Mouse (Mus musculus): ENCODE data around the gene Usp53.

DNA sequence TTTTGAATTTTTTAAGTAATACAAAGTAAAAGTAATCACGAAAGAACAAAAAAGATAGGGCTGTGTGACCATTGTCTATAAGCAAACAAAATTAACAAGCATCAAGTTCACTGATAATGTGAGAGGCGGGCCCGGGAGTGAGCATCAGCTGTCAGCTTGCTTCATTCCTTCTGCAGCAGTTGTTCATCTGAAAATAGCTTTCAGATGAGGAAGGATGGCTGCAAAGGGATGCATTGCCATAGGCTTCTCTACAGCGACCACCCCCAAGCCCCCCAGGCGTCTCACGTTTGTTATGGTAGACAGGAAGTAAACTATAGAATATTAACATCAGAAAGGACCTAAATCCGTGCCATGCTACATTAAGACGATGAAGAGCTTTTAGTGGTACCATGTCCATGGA lies 49.5 kb upstream of the Usp53 start:
- TF ChIP-seq CTCF (IDR thresholded peaks at IDR 0.05; ENCODE audit: control insufficient read depth, insufficient read depth, insufficient replicate concordance, low read depth, low read length): no peak
- no peak for TF ChIP-seq POLR2A (IDR thresholded peaks at IDR 0.05; ENCODE audit: control insufficient read depth, low read depth, low read length)
